Mouse (Mus musculus) forebrain, embryonic 15.5 days (tissue): ENCODE results near the gene 4430402I18Rik. TPM values are rescaled to one million over a fixed set of nuclear protein-coding genes. Genes with fewer than 3 reads are reported as not detected.

ENCODE experiments used
- ATAC-seq: fragments of 200-750 bp; cut with Nextera tagmentation; replicated peaks from 2 replicates; pipeline ENCODE4 v1.8.0; 2017; ENCODE audit warnings: mild to moderate bottlenecking, moderate TSS enrichment, moderate library complexity
- H3K27ac ChIP-seq: fragments of 300-500 bp; sonication (generic); replicated peaks from 2 replicates; pipeline ENCODE4 v1.5.1; 2015; ENCODE audit warnings: mild to moderate bottlenecking, inconsistent platforms
- H3K27me3 ChIP-seq: fragments of 300-500 bp; sonication (generic); 2 replicates; pipeline ENCODE4 v1.6.1; 2015; ENCODE audit warnings: inconsistent platforms
- H3K36me3 ChIP-seq: fragments of 300-500 bp; sonication (generic); 2 replicates; pipeline ENCODE4 v1.6.1; 2015; ENCODE audit warnings: mild to moderate bottlenecking, inconsistent platforms
- H3K4me1 ChIP-seq: fragments of 300-500 bp; sonication (generic); 2 replicates; pipeline ENCODE4 v1.6.1; 2015; ENCODE audit warnings: inconsistent platforms
- H3K4me2 ChIP-seq: fragments of 300-500 bp; sonication (generic); replicated peaks from 2 replicates; pipeline ENCODE4 v1.6.1; 2015; ENCODE audit warnings: mild to moderate bottlenecking, inconsistent platforms
- H3K4me3 ChIP-seq: fragments of 300-500 bp; sonication (generic); 2 replicates; pipeline ENCODE4 v1.5.1; 2015; ENCODE audit warnings: mild to moderate bottlenecking, inconsistent platforms
- H3K9ac ChIP-seq: fragments of 300-500 bp; sonication (generic); replicated peaks from 2 replicates; pipeline ENCODE4 v1.6.1; 2015; ENCODE audit warnings: mild to moderate bottlenecking, inconsistent platforms
- H3K9me3 ChIP-seq: fragments of 300-500 bp; sonication (generic); 2 replicates; pipeline ENCODE4 v1.6.1; 2016; ENCODE audit warnings: inconsistent platforms
- whole genome bisulfite sequencing: fragments of 180-500 bp; shearing (Covaris S2); methylation state at CpG from one replicate; pipeline ENCODE4 v1.1.7; 2015; ENCODE audit warnings: mixed read lengths; 5-methylcytosine and 5-hydroxymethylcytosine counted together
- polyA plus RNA-seq: library from polyadenylated mRNA; unstranded; fragments of >200 nt; fragmentation: Nextera tagmentation; extraction: Ambion mirVana; gene quantifications from 2 replicates; pipeline ENCODE4 v1.2.1, GENCODE M21; 2015

The 4430402I18Rik gene
- polyA plus RNA-seq, 1 experiment from 2014 or later = 2.4 TPM

GRCm38 (mm10) chr19:28994870-28995269, 27.3 kb upstream of the 4430402I18Rik start:
- no peaks in the 10 kb centered on the region for H3K9me3 ChIP-seq
- WGBS = 42% methylated on average over 7 of the region's 7 CpGs
- no peak overlapping the region for H3K4me2 ChIP-seq
- no peaks in the 10 kb centered on the region for H3K27me3 ChIP-seq
- no peak overlapping the region for H3K4me3 ChIP-seq
- peaks cover 31% of the 10 kb centered on the region for H3K4me1 ChIP-seq
- H3K27ac ChIP-seq = peak overlapping the region; percentile 68
- peaks cover 24% of the 10 kb centered on the region for H3K36me3 ChIP-seq
- ATAC-seq = no peak
- no peak overlapping the region for H3K9ac ChIP-seq

- ATAC-seq = no peak
- Histone ChIP-seq H3K4me3 (peak overlapping the region; percentile 95), H3K4me1 (peaks cover 35% of the 10 kb centered on the region), H3K4me2 (peak overlapping the region; percentile 77), H3K27ac (0 out of 2 replicates have a peak overlapping the region, but pooled peaks have one; percentile 86), H3K9me3 (no peaks in the 10 kb centered on the region), H3K27me3 (no peaks in the 10 kb centered on the region), H3K36me3 (peaks cover 17% of the 10 kb centered on the region), H3K9ac (peak overlapping the region; percentile 88)
- WGBS = 71% methylated on average over 5 of the region's 5 CpGs
Observed at GRCm38 (mm10) chr19:28991391-28991790, 23.8 kb upstream of the 4430402I18Rik start.

- Histone ChIP-seq H3K27me3 (no peaks in the 10 kb centered on the region), H3K4me2 (peak overlapping the region; percentile 77), H3K27ac (peak overlapping the region; percentile 86), H3K36me3 (peaks cover 15% of the 10 kb centered on the region), H3K9me3 (no peaks in the 10 kb centered on the region), H3K4me1 (peaks cover 35% of the 10 kb centered on the region), H3K4me3 (peak overlapping the region; percentile 95), H3K9ac (peak overlapping the region; percentile 88)
- ATAC-seq = no peak
- WGBS = 1% methylated on average over 41 of the region's 41 CpGs
Observed at GRCm38 (mm10) chr19:28990590-28991221, 23.1 kb upstream of the 4430402I18Rik start.

- Histone ChIP-seq H3K9ac (peak within 1 kb of the TSS; percentile 88), H3K27ac (peak within 1 kb of the TSS; percentile 86), H3K9me3 (no peaks in the 10 kb centered on the region), H3K27me3 (no peaks in the 10 kb centered on the region), H3K4me1 (peaks cover 31% of the 10 kb centered on the region), H3K36me3 (peaks cover 10% of the 10 kb centered on the region), H3K4me3 (peak within 1 kb of the TSS; percentile 95), H3K4me2 (peak within 1 kb of the TSS; percentile 77)
- WGBS = 0% methylated on average over 37 of the region's 37 CpGs
- ATAC-seq = peak; percentile 97
Observed at GRCm38 (mm10) chr19:28990194-28990589, 22.6 kb upstream of the 4430402I18Rik start, which contains the start of gene Cdc37l1. Gene Cdc37l1, plus strand, starts transcription at chr19:28990352.

GRCm38 (mm10) chr19:28989515-28989914, 21.9 kb upstream of the 4430402I18Rik start:
- peak overlapping the region; percentile 77 for H3K4me2 ChIP-seq
- peak overlapping the region; percentile 95 for H3K4me3 ChIP-seq
- 79% methylated on average over 8 of the region's 8 CpGs for WGBS
- no peaks in the 10 kb centered on the region for H3K9me3 ChIP-seq
- 0 out of 2 replicates have a peak, but pooled peaks cover 3% of the 10 kb centered on the region for H3K36me3 ChIP-seq
- H3K9ac ChIP-seq = peak overlapping the region; percentile 88; the same call in 1 of the 2 replicates
- no peak overlapping the region for H3K27ac ChIP-seq
- ATAC-seq = no peak
- no peaks in the 10 kb centered on the region for H3K27me3 ChIP-seq
- H3K4me1 ChIP-seq = peaks cover 24% of the 10 kb centered on the region

- no peak for ATAC-seq
Observed at GRCm38 (mm10) chr19:28982617-28983016, 15.0 kb upstream of the 4430402I18Rik start.

GRCm38 (mm10) chr19:28974862-28975611, 7.4 kb upstream of the 4430402I18Rik start:
- peak; percentile 90 for ATAC-seq
- H3K4me1 ChIP-seq = peaks cover 4% of the 10 kb centered on the region
- no peaks in the 10 kb centered on the region for H3K9me3 ChIP-seq
- H3K27me3 ChIP-seq = no peaks in the 10 kb centered on the region
- peak overlapping the region; percentile 71 for H3K4me2 ChIP-seq
- H3K4me3 ChIP-seq = peak overlapping the region; percentile 41
- H3K9ac ChIP-seq = peak overlapping the region; percentile 44
- H3K36me3 ChIP-seq = no peaks in the 10 kb centered on the region
- no peak overlapping the region for H3K27ac ChIP-seq
- WGBS = 16% methylated on average over 35 of the region's 35 CpGs

More at GRCm38 (mm10) chr19:28982617-28983016, 15.0 kb upstream of the 4430402I18Rik start:
- Histone ChIP-seq H3K9ac (no peak overlapping the region), H3K27ac (no peak overlapping the region), H3K4me2 (no peak overlapping the region), H3K27me3 (no peaks in the 10 kb centered on the region), H3K36me3 (no peaks in the 10 kb centered on the region), H3K4me1 (no peaks in the 10 kb centered on the region), H3K4me3 (no peak overlapping the region), H3K9me3 (no peaks in the 10 kb centered on the region)
- whole genome bisulfite sequencing = 84% methylated on average over 7 of the region's 7 CpGs

- WGBS = 83% methylated on average over 11 of the region's 11 CpGs
- no peak for ATAC-seq
- H3K27ac ChIP-seq = no peak overlapping the region
- no peak overlapping the region for H3K4me2 ChIP-seq
- no peaks in the 10 kb centered on the region for H3K36me3 ChIP-seq
- no peak overlapping the region for H3K9ac ChIP-seq
- H3K4me3 ChIP-seq = no peak overlapping the region
- peaks cover 23% of the 10 kb centered on the region for H3K4me1 ChIP-seq
- no peaks in the 10 kb centered on the region for H3K27me3 ChIP-seq
- no peaks in the 10 kb centered on the region for H3K9me3 ChIP-seq
Observed at GRCm38 (mm10) chr19:28970251-28970650, 2.7 kb upstream of the 4430402I18Rik start.

GRCm38 (mm10) chr19:28969231-28969630, 1.6 kb upstream of the 4430402I18Rik start:
- Histone ChIP-seq H3K27ac (no peak overlapping the region), H3K4me2 (no peak overlapping the region), H3K4me1 (peaks cover 29% of the 10 kb centered on the region), H3K27me3 (no peaks in the 10 kb centered on the region), H3K4me3 (no peak overlapping the region), H3K36me3 (no peaks in the 10 kb centered on the region), H3K9ac (no peak overlapping the region), H3K9me3 (no peaks in the 10 kb centered on the region)
- ATAC-seq = no peak
- WGBS = 92% methylated on average over 5 of the region's 5 CpGs

- ATAC-seq = no peak
- no peak overlapping the region for H3K27ac ChIP-seq
- no peaks in the 10 kb centered on the region for H3K36me3 ChIP-seq
- H3K9me3 ChIP-seq = no peaks in the 10 kb centered on the region
- no peak overlapping the region for H3K4me3 ChIP-seq
- H3K9ac ChIP-seq = no peak overlapping the region
- no peaks in the 10 kb centered on the region for H3K27me3 ChIP-seq
- 75% methylated on average over 4 of the region's 4 CpGs for WGBS
- no peak overlapping the region for H3K4me2 ChIP-seq
- peaks cover 33% of the 10 kb centered on the region for H3K4me1 ChIP-seq
Observed at GRCm38 (mm10) chr19:28968178-28968577, 578 bp upstream of the 4430402I18Rik start.

GRCm38 (mm10) chr19:28964552-28964903, 3.1 kb downstream of the 4430402I18Rik start:
- Histone ChIP-seq H3K4me2 (peak overlapping the region; percentile 91), H3K27me3 (no peaks in the 10 kb centered on the region), H3K36me3 (no peaks in the 10 kb centered on the region), H3K4me3 (peak overlapping the region; percentile 96), H3K4me1 (peaks cover 36% of the 10 kb centered on the region), H3K9ac (peak overlapping the region; percentile 93), H3K9me3 (no peaks in the 10 kb centered on the region), H3K27ac (peak overlapping the region; percentile 87)
- peak; percentile 14 for ATAC-seq
- 4% methylated on average over 16 of the region's 16 CpGs for WGBS

- H3K4me2 ChIP-seq = peak within 1 kb of the TSS; percentile 91
- H3K27me3 ChIP-seq = no peaks in the 10 kb centered on the region
- peaks cover 36% of the 10 kb centered on the region for H3K4me1 ChIP-seq
- H3K27ac ChIP-seq = peak within 1 kb of the TSS; percentile 87
- ATAC-seq = peak; percentile 92
- no peaks in the 10 kb centered on the region for H3K9me3 ChIP-seq
- no peaks in the 10 kb centered on the region for H3K36me3 ChIP-seq
- H3K9ac ChIP-seq = peak within 1 kb of the TSS; percentile 93
- peak within 1 kb of the TSS; percentile 96 for H3K4me3 ChIP-seq
- WGBS = 1% methylated on average over 73 of the region's 73 CpGs
Observed at GRCm38 (mm10) chr19:28963842-28964551, 3.6 kb downstream of the 4430402I18Rik start, which contains the start of gene Plpp6. Gene Plpp6, plus strand, starts transcription at chr19:28963953.
